Mouse (Mus musculus) kidney, postnatal 36 days (tissue): ENCODE measurements around the gene Myh9.

Experiments used
- DNase-seq, 2 experiments: peaks; one replicate each; pipeline ENCODE4 v3.0.0; 2021 to 2022; ENCODE audit warnings: mixed read lengths in 2 of 2

Myh9 gene

GRCm38 (mm10) chr15:77841361-77842046 is 471 bp downstream of the Myh9 start:
- peak; percentile 72 to 87 for DNase-seq

DNA sequence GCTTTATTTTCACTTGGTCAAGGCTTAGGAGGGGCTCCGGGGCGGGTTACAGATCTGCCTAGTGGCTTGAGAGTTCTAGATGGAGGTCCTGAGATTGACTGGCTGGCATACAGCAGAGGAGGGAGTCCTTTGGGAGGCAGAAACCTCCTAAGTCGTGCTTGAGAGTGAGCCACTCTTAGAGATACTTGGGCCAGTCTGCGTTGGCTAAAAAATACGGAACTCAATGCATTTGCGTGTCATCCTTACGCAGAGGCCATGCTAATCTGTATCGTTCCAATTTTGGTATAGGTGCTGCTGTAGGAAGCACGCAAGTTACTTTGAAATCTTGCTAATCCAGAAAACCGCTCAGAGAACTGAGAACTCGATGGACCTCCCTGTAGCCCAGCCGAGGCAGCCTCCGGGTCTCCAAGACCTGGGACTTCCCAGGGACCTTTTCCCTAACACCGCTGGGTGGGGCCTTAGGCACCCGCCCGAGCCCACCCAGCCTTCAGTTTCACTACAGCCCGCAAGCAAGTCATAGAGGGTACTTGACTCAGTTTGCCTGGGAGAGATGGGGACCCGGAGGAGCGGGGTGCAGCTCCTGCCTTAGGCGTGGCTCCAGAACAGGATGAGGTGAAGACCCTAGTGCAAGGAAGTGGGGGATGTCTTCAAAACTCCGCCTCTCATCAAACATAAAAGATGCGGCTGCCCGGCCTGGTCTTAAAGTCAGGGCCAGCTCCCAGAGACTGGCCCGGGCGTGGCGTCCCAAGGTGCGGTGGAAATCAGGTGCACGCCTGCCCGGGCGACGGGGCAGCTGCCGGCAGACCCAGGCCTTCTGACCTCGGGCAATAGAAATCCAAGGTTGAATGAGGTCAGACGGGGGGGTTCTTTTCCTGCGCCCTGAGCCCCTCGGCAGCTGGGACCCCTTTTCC is 1.3 kb downstream of the Myh9 start:
- DNase-seq, result peak in 1 of 2 experiments; percentile 27

GRCm38 (mm10) chr15:77839529-77840286 is 2.3 kb downstream of the Myh9 start:
- DNase-seq, result no peak

GRCm38 (mm10) chr15:77838530-77839387 is 3.2 kb downstream of the Myh9 start:
- DNase-seq, result peak in 1 of 2 experiments; percentile 44

GRCm38 (mm10) chr15:77837444-77838117 is 4.4 kb downstream of the Myh9 start:
- no peak for DNase-seq

DNA sequence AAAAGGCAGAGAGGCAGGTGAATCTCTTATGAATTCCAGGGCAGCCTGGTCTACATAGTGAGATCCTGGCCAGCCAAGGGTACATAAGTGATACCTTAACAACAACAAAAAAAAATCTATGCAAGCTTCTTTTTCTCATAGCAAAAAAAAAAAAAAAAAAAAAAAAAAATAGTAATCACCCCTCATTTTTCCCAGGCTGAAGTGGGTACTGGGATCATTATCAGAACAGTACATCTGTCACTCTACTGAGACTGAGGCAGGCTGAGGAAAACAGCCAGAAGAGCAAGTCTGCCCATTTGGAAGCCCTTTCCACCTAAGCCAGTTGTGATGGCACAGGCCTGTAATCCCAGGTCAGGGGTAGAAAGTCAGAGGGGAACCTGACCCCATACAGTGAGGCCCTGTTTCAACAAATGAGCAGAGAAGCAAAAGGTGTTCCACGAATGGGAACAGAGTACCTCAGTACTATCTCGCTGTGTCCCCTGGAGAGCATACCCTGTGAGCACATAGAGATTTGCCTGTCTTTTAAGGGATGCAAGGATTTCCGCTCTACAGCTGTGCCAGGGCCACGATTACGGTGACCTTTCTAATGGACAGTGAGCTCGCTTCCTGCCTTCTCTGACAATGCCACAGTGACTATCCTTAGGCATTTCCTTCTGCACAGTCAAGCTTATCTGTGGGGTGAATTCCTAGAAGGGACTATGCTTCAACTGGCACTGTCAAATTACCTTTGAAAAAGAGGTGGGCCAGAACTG is 5.1 kb downstream of the Myh9 start:
- peak in 1 of 2 experiments; percentile 51 for DNase-seq

DNA sequence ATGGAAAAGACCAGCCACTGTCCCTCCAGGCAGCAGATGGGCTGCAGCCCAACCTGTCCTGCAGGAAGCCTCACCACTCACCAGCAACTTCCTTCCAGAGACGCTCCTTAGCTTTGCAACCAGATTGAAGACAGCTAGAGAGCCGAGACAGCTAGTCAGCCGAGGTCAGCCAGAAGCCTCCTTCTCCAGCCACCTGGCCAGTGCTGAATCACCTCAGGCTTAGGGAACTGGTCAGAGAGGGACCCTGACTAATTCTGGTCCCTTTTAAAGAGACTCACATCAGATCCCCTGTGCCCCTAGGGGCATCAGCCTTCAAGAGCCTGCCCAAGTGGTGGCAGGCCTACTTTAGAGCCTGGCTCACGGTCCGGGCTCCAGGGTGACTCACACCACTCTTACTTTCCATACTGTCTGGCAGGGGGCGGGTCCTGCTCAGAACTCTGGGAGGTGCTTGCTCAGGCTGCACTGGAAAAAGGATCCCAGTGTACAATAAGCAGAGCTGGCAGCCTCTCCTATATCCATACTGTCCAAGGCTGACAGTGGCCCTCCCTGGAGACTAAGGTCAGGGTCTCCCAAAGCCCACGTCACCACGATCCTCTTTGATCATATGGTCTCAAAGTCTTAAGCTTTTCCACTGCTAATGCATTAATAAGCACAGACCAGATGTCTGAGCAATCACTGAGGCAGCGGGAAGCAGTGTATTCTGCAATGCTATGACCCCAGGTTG is 5.9 kb downstream of the Myh9 start:
- no peak for DNase-seq

DNA sequence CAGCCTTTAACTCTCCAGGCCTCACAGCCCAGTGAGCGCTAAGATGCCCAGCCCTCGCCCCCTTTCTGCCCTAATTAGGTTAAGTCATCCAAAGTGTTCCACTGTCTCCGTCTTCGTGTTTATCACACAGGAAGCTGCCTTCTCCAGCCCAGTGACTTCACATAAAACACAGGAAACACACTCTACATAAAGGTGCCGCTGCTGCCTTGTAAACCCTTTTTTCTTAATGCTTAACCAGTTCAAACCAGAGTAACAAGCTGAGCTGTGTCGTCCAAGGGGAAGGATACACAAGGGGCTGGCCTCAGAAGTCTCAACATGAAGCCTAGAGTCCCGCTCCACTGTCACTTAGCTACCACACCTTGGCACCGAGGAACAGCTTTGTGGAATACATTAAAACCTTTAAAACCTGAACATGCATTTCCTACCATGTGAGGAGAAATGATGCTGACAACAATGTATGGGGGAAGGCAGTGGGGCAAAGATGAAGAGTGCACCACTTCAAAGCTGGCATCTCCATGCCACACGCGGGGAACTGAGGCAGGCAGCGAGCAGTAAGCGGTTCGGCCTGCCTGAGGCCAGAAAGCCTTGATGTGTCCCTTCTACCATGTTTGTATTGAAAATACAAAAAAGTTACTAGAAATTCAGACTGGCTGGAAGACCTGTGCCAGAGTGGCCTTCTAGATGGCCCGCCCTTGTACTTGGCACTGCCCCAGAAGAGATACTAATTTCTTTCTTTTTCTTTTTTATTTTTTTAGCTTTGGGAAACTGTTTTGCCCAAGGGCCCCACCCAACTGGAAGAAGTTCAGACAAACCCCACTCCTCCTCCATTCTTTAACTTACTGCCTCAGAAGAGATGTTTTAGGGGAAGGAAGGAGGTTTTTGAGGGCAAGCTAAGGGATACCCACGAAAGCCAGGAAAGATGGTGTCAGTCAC is 7.4 kb downstream of the Myh9 start:
- DNase-seq, result peak in 1 of 2 experiments; percentile 31

DNA sequence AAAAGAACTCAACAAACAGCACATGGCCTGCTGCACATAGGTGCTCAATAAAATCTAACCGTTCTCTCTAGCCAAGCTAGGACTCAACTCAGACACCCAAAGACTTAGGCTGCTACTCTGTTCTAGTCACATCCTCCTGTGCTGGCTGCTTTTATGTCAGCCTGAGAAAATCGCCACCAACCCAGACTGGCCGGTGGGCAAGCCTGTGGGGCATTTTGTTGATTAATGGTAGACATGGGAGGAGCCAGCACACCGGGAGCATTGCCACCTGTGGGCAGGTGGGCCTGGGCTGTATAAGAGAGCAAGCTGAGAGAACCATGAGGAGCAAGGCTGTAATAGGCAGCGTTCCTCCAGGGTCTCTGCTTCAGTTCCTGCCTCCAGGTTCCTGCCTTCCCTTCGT is 8.2 kb downstream of the Myh9 start:
- DNase-seq, result no peak

- no peak for DNase-seq
Observed at GRCm38 (mm10) chr15:77833083-77833482, 8.9 kb downstream of the Myh9 start.

DNA sequence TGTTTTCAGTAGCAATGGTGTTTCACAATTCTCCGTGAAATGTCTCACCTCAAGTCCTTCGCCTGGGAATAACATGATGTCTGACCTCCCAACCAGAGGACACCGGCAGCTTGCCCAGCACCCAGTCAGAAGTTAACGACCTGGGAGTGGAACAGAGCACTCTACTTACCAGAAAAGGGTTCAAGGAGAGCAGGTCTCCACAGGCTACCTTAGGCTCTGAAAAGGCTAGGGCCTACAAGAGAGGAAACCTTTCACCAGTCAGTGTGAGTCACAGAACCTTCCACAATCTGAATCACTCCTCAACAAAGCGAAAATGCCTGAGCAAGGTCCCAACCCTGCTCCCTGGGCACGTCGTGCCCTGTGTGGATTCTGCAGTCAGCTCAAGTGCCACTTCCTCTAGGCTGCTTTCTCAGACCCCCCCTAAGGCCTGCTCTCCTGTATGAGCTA is 9.5 kb downstream of the Myh9 start:
- peak in 1 of 2 experiments; percentile 56 for DNase-seq

DNA sequence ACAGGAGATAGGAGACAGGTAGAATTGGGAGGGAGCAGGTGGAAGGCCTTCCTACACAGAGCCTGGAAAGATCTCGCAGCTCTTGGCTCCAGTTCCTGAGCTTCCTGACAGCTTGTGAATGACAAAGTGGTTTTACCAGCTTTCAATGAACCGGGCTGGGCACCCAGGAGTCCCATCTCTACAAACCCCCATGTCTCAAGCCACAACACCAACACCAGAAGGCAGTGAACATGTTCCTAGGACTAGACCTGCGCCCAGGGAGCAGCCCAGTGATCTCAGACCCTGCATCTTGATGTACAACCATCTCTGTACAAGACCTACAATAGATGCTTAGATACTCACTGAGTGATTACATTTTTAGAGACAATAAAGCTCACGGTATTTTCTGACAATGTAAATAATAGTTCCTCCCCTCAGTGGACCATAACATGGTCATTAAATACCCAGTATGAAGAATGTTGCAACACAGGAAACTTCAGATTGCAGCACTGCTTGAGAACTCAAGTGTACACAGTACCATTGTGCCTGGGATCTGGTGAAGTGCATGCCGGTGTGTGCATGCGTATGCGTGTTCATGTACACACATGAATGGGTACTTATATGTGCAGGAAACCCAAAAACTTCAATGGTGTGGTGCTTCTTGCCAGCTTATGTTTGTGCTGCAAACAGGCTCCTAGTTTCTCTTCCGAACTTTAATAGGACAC is 10.1 kb downstream of the Myh9 start:
- no peak for DNase-seq

DNA sequence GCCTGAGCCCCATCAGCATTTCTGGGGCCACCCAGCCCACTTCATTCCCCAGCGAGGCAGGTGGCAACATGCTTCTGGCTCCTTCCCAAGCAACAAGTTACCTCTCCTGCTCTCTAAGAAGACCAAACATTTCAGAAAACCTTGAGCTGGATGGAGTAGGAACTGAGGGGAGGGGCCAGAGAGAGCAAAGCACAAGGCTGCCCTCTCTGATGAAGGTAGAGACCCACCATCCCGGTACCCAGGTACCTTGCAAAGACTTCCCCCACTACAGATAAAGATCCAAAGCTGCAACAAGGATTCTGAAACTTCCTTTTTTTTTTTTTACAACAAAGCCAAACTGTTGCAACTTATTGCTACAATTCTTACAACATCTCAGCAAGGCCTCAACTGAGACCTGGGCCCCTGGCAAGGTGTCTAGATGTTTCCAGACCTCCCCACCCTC is 10.8 kb downstream of the Myh9 start:
- DNase-seq, result no peak

GRCm38 (mm10) chr15:77830481-77831137 is 11.4 kb downstream of the Myh9 start:
- no peak for DNase-seq

GRCm38 (mm10) chr15:77829542-77829941 is 12.4 kb downstream of the Myh9 start:
- no peak for DNase-seq

DNA sequence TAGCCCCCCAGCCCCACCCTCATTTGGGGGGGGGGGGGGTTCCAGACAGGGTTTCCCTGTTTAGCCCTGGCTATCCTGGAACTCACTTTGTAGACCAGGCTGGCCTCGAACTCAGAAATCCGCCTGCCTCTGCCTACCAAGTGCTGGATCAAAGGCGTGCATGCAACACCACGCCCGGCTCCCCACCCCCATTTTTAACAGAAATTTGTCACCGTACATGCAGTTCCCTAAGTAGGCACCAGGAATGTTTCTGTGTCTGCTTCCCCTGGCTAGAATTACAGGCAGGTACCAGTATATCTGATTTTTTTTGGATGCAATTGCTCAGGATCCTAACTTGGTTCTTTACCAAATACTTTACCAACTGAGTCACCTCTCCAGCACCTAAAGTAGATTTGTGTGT is 13.1 kb downstream of the Myh9 start:
- DNase-seq, result no peak

DNA sequence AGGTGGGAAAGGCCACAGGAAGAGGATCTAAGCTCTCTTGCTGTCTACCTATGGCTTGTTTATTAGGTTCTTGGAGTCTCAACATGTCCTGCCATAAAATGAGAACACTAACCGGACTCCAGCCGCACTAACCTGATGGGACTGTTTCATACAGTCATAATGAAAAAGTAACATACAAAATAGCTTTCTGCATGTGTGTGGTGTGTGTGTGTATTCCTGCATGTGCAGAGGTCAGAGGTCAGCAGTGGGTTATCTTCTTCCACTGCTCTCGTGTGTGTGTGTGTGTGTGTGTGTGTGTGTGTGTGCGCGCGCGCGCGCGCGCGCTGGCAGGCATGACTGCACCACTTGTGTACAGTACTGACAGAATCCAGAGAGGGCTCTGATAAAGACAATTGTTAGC is 13.7 kb downstream of the Myh9 start:
- no peak for DNase-seq

DNA sequence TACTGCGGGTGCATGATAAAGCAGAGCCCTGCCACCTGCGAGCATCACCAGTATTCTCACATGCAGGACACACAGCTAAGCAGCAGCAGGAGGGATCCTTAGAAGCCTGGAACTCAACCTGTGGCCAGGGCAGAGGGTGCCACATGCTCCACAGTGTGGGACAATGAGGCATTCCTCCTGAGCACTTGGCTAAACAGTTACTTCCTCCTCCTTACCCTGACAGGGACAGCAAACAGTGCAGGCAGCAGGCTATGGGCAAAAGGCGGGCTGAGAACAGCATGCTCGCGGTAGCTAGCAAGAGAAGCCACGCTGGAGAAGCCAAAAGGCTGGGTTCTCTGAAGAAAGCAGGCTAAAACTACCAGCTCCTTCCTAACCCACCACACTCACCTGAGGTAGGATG is 14.2 kb downstream of the Myh9 start:
- DNase-seq, result no peak
